Mouse (Mus musculus) c-Kit-positive CD71-positive TER-119-positive erythroid progenitor cells, embryonic 14.5 days (primary cell): ENCODE measurements around the gene Sdc4.

Experiments used
- DNase-seq: peaks from one replicate; pipeline ENCODE4 v3.0.0-alpha.2; 2013; ENCODE audit warnings: low spot score

The Sdc4 gene

GRCm38 (mm10) chr2:164403396-164404081, 40.1 kb downstream of the Sdc4 start:
- DNase-seq, result no peak

- DNase-seq, result peak; percentile 46
These were observed 40.8 kb downstream of the Sdc4 start, which contains the start of gene Rbpjl for GRCm38 (mm10) chr2:164402906-164403305. Rbpjl (plus strand) TSS chr2:164403141.

GRCm38 (mm10) chr2:164396911-164397310, 46.8 kb downstream of the Sdc4 start:
- DNase-seq, result no peak

GRCm38 (mm10) chr2:164396076-164396475, 47.6 kb downstream of the Sdc4 start:
- no peak for DNase-seq

- DNase-seq, result no peak
These were observed 50.6 kb downstream of the Sdc4 start for GRCm38 (mm10) chr2:164393126-164393525.

- peak; percentile 36 for DNase-seq
These were observed 54.2 kb downstream of the Sdc4 start for GRCm38 (mm10) chr2:164389499-164389898.

GRCm38 (mm10) chr2:164389020-164389419, 54.7 kb downstream of the Sdc4 start, which contains the start of gene Slpi:
Slpi (minus strand) TSS chr2:164389095.
- no peak for DNase-seq

- DNase-seq, result no peak
These were observed 56.7 kb downstream of the Sdc4 start for GRCm38 (mm10) chr2:164386953-164387352.

GRCm38 (mm10) chr2:164385927-164386763, 57.5 kb downstream of the Sdc4 start:
- no peak for DNase-seq

GRCm38 (mm10) chr2:164383656-164384399, 59.9 kb downstream of the Sdc4 start:
- DNase-seq, result no peak

- no peak for DNase-seq
These were observed 60.7 kb downstream of the Sdc4 start for GRCm38 (mm10) chr2:164382971-164383370.

GRCm38 (mm10) chr2:164381726-164382125, 62.0 kb downstream of the Sdc4 start:
- no peak for DNase-seq

GRCm38 (mm10) chr2:164377478-164378426, 65.9 kb downstream of the Sdc4 start:
- DNase-seq, result no peak
